Mouse (Mus musculus): ENCODE measurements around the gene Ubap2l.

The Ubap2l gene

GRCm38 (mm10) chr3:89965557-89965956, 86.9 kb downstream of the Ubap2l start:
- no peak for DNase-seq

GRCm38 (mm10) chr3:89963926-89964739, 88.3 kb downstream of the Ubap2l start:
- peak; percentile 75 for DNase-seq

- DNase-seq, result peak; percentile 85
Observed at GRCm38 (mm10) chr3:89963221-89963763, 89.1 kb downstream of the Ubap2l start, which contains the start of gene Atp8b2. Gene Atp8b2 (minus strand): TSS chr3:89963508.

- no peak for DNase-seq
Observed at GRCm38 (mm10) chr3:89962751-89963220, 89.6 kb downstream of the Ubap2l start.

- peak; percentile 24 for DNase-seq
Observed at GRCm38 (mm10) chr3:89962059-89962750, 90.2 kb downstream of the Ubap2l start.

- peak; percentile 27 for DNase-seq
Observed at GRCm38 (mm10) chr3:89961436-89961835, 91.0 kb downstream of the Ubap2l start.

- DNase-seq, result peak; percentile 96
Observed at GRCm38 (mm10) chr3:89960469-89960868, 92.0 kb downstream of the Ubap2l start.

GRCm38 (mm10) chr3:89959435-89959834, 93.0 kb downstream of the Ubap2l start:
- no peak for DNase-seq

DNA sequence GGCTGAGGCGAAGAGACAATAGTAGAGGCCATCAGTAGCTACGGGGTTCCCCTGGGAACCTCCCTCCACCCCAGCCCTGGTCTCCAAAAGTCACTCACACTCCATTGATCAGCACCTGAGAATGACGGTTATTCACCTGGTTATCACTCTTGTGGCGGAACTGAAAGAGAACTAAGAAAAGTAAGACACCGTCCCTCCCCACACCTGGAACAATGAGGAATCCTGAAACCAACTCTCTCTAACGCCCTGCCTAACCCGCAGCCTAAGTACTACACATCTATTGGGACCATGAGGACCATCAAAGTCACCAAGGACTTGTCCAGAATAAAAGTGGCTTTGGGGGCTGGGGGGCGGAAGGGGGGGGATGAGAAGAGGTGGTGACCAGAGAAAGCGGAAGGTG, 94.5 kb downstream of the Ubap2l start:
- no peak for DNase-seq

DNA sequence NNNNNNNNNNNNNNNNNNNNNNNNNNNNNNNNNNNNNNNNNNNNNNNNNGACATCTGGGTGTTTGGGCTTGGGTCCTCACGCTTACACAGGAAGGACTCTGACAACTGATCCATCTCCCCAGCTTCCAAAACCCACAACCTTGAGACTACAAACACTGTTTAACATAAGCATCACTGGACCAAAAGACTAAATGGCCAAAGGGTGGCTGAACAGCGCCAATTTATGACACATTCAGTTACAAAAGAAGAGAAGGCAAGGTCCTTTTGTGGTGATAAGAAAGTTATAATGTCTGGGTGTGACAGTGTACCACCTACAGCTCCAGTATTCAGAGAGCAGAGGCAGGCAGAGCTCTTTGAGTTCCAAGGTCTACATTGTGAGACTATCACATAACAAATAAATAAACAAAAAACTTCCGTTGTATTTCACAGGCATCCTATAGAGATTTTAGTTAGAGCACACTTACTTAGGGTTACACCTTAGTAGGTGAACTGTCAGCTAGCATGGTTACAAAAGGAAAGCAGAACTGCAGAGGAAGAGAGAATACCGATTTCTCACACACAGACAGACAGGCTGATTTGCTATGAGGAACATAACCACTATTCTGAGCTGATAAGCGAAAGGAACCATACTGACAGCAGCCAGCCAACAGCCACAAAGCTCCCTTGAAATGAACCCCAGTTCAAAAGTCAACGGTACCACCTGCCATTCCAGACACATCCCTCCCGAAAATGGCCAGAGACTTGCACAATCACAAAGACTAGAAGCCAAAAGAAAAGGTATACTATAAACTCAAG, 96.1 kb downstream of the Ubap2l start:
- DNase-seq, result no peak

- peak; percentile 83 for DNase-seq
Observed at GRCm38 (mm10) chr3:89953420-89953819, 99.0 kb downstream of the Ubap2l start.
